Mouse (Mus musculus): ENCODE results near the gene Dnah6. TPM values are rescaled to one million over a fixed set of nuclear protein-coding genes. Genes with fewer than 3 reads are reported as not detected.
A peak's percentile ranks its signal among the peaks of the same experiment; 100 is the strongest.

Gene Dnah6
- polyA plus RNA-seq, 1 experiment from 2014 or later = 0.26 TPM

DNA sequence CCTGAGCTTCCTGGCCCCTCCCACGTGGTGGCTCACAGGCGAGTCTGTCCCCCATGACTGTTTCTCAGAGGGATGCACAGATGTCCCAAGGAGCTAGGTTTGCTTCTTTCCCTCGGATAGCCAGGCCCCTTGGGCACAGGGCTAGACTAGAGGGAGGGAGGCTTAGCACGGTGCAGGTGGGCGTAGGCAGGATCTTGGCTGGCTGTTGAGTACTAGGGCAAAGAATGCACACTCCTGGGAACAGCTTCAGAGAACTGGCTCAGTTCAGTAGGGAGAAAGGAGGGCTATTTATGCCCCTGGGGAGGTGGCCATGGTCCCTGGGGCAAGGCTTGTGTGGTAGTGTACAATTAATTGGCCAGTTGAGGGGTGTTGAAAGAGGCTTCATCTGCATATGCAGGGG, 88.7 kb downstream of the Dnah6 start:
- H3K4me2 ChIP-seq = no peak overlapping the region
- no peaks in the 10 kb centered on the region for H3K4me1 ChIP-seq
- H3K9me3 ChIP-seq = no peaks in the 10 kb centered on the region
- no peaks in the 10 kb centered on the region for H3K27me3 ChIP-seq
- ATAC-seq (ENCODE audit: borderline replicate concordance, extremely low read depth, low FRiP score, low TSS enrichment) = no peak
- WGBS = 40% methylated on average over 5 of the region's 5 CpGs
- no peak overlapping the region for H3K4me3 ChIP-seq
- no peak overlapping the region for H3K9ac ChIP-seq
- H3K36me3 ChIP-seq = no peaks in the 10 kb centered on the region
- H3K27ac ChIP-seq = no peak overlapping the region

DNA sequence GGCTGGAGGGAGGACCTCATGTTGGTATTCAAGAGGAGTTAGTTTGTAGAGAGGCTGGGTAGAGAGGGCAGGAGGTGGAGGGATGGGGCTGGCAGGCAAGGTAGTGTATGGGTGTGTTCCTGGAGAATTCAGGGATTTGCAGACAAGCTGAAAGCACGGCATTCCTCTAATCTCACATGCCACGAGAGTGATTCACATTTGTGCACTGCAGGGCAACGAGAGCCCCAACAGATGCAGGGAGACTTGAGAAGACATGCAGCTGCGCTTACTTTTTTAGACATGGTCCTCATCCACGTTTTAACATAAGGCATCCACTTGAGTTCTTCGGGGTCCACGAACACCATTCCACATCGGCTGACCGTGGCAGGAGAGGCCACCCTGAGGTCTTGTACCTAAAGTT, 93.9 kb downstream of the Dnah6 start:
- no peak for ATAC-seq (ENCODE audit: borderline replicate concordance, extremely low read depth, low FRiP score, low TSS enrichment)
- no peak overlapping the region for H3K9ac ChIP-seq
- H3K27ac ChIP-seq = no peak overlapping the region
- no peak overlapping the region for H3K4me2 ChIP-seq
- 67% methylated on average over 9 of the region's 9 CpGs for WGBS
- H3K36me3 ChIP-seq = no peaks in the 10 kb centered on the region
- H3K27me3 ChIP-seq = no peaks in the 10 kb centered on the region
- H3K9me3 ChIP-seq = no peaks in the 10 kb centered on the region
- no peak overlapping the region for H3K4me3 ChIP-seq
- no peaks in the 10 kb centered on the region for H3K4me1 ChIP-seq

DNA sequence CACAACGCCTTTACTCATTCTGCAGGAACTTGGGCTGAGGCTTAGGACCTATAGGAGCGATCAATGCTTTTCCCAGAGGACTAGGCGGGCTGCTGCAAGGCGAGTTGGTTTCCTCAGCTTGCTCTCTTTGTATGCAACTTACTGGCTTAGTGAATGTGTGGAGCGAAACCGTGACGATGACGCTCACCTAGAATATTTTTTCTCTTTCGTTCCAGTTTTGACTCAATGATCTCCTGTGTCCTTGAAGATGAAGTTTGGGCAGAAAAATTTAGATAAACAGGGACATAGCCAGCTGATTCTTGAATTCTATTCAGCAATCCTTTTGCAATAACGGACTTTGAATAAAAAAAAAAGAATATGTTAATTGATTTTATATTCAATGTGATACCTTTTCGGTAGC, 101.1 kb downstream of the Dnah6 start:
- H3K9ac ChIP-seq = no peak overlapping the region
- ATAC-seq (ENCODE audit: borderline replicate concordance, extremely low read depth, low FRiP score, low TSS enrichment) = no peak
- no peak overlapping the region for H3K27ac ChIP-seq
- H3K9me3 ChIP-seq = no peaks in the 10 kb centered on the region
- no peaks in the 10 kb centered on the region for H3K4me1 ChIP-seq
- WGBS = 86% methylated on average over 11 of the region's 11 CpGs
- no peak overlapping the region for H3K4me3 ChIP-seq
- H3K4me2 ChIP-seq = no peak overlapping the region
- no peaks in the 10 kb centered on the region for H3K27me3 ChIP-seq
- no peaks in the 10 kb centered on the region for H3K36me3 ChIP-seq

DNA sequence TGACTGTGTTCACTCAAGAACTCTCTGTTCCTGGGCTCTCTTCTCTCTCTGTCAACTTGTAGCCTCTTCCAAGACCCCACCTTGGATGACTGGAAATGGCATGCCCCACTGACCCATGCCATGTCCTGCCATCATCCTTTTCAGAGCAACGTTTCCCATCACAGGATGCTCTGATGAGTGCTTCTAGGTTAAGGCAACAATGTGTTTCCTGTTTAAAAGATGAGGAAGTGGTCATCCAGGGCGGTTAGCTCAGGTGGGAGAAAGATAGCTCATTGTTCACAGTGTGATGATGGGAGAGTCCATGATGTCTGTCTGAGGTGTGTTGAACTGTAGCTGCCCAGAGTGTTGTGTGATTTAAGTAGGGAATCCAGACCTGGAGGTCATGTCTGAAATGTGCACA, 107.6 kb downstream of the Dnah6 start:
- Histone ChIP-seq H3K9me3 (no peaks in the 10 kb centered on the region), H3K4me1 (no peaks in the 10 kb centered on the region), H3K36me3 (no peaks in the 10 kb centered on the region), H3K4me2 (no peak overlapping the region), H3K27me3 (no peaks in the 10 kb centered on the region), H3K4me3 (no peak overlapping the region), H3K9ac (no peak overlapping the region), H3K27ac (no peak overlapping the region)
- ATAC-seq (ENCODE audit: borderline replicate concordance, extremely low read depth, low FRiP score, low TSS enrichment) = no peak
- WGBS = 47% methylated on average over 2 of the region's 2 CpGs

DNA sequence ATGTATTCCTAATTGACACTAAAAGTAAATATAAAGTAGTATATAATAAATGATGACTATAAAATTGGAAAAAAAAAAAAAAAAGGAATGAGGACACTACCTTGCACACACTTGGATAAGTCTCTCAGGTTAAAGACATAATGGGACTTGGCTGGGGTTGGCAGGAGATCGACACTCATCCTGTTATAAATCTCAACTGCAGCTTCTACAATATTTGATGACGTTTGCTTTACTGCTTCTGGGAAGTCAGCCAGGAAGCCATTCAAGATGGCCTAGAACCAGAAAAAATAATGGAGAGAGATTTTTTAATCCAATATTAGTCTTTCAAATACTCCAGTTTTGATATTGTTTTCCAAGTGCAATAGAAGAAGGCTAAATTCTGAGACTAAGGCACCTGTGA, 108.1 kb downstream of the Dnah6 start:
- no peak overlapping the region for H3K4me2 ChIP-seq
- no peaks in the 10 kb centered on the region for H3K9me3 ChIP-seq
- H3K4me3 ChIP-seq = no peak overlapping the region
- H3K36me3 ChIP-seq = no peaks in the 10 kb centered on the region
- H3K9ac ChIP-seq = no peak overlapping the region
- no peak overlapping the region for H3K27ac ChIP-seq
- no peaks in the 10 kb centered on the region for H3K4me1 ChIP-seq
- WGBS = 17% methylated on average over 2 of the region's 2 CpGs
- no peaks in the 10 kb centered on the region for H3K27me3 ChIP-seq
- no peak for ATAC-seq (ENCODE audit: borderline replicate concordance, extremely low read depth, low FRiP score, low TSS enrichment)

DNA sequence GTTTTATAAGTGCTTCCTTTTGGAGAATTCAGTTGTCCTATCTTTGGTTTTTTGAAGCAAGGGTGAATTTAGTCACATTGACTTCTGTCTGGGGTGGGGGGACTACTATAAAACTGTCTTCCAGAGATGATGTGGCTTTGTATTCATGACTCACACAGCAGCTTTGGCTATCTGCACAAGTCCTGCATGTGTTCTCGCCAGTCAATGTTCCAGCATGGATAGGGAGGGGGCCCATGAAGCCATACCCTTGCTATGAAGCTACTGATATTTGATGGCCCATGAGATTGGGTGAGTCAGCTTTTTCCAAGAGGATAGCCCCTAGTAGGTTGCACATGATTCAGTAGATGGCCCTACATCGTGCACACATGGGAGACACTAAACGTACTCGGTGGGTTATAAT, 128.3 kb downstream of the Dnah6 start:
- Histone ChIP-seq H3K27me3 (no peaks in the 10 kb centered on the region), H3K4me1 (no peaks in the 10 kb centered on the region), H3K4me3 (no peak overlapping the region), H3K36me3 (no peaks in the 10 kb centered on the region), H3K27ac (no peak overlapping the region), H3K9me3 (no peaks in the 10 kb centered on the region), H3K9ac (no peak overlapping the region), H3K4me2 (no peak overlapping the region)
- 94% methylated on average over 4 of the region's 4 CpGs for WGBS
- ATAC-seq (ENCODE audit: borderline replicate concordance, extremely low read depth, low FRiP score, low TSS enrichment) = no peak

DNA sequence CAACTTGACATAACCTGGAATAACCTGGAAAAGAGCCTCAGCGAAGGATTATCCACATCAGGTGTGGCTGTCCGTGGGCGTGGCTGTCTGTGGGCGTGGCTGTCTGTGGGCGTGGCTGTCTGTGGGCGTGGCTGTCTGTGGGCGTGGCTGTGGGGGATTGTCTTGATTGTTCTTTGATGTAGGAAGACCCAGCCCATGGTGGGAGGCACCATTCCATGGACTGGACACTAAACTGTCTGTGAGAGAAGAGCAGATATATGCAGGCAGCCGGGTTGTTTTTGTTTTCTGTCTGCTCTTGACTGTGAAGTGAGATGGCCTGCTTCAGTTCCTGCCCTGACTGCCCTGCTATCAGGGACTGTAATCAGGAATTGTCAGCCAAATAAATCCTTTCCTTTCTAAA, 130.6 kb downstream of the Dnah6 start:
- H3K27me3 ChIP-seq = no peaks in the 10 kb centered on the region
- ATAC-seq (ENCODE audit: borderline replicate concordance, extremely low read depth, low FRiP score, low TSS enrichment) = no peak; the same call in 1 of the 2 replicates
- no peak overlapping the region for H3K4me3 ChIP-seq
- no peaks in the 10 kb centered on the region for H3K36me3 ChIP-seq
- H3K9ac ChIP-seq = no peak overlapping the region
- H3K4me1 ChIP-seq = no peaks in the 10 kb centered on the region
- no peak overlapping the region for H3K27ac ChIP-seq
- no peak overlapping the region for H3K4me2 ChIP-seq
- no peaks in the 10 kb centered on the region for H3K9me3 ChIP-seq
- WGBS = 67% methylated on average over 8 of the region's 8 CpGs

DNA sequence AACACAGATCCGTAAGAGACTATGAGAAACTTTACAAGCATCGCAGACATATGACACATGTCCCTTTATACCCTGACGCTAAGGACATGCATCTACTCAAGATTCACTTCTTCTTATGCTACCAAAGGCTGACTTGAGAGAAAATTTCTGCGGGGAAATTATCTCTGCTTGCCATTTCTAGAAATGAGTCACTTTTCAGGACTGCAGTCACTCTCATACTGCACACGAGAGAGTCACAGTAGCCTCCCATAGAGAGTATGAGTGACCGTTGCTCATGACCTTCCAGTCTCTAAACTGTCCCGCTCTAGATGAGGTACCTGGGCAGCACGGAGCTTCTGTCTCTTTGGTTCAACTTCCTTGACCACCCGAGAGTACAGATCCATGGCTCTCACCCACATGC, 138.9 kb downstream of the Dnah6 start:
- Histone ChIP-seq H3K4me3 (no peak overlapping the region), H3K9ac (no peak overlapping the region)

DNA sequence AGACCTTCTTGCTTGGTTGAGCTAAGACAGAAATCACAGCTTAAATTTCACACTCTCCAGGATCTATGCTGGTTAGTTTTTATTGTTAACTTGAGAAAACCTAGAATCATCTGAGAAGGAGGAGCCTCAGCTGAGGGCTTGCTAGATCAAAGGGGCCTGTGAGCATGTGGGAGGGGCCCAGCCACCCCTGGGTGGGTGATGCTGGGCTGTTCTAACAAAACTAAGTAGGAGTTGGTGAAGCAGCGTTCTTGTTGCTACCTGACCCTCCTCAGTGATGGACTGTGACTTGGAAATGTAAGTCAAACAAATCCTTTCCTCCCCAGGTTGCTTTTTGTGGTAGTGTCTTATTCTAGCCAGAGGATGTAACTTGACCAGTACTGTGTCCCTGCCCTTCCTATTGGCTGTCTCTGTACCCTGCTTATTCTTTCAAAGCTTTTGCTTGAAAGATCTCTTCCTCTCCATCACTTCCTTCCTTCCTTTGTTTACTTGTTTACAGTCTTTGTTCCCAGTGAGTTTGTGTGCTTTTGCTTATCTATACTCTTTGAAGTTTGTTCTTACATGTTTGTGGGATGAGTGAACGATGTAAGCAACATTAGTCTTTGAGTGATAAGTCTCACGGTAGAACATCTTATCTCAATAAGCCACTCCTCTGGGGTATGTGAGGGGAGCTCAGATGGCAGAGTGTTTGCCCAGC, 149.2 kb downstream of the Dnah6 start:
- H3K4me2 ChIP-seq = no peak overlapping the region
- WGBS = 23% methylated on average over 3 of the region's 3 CpGs
- H3K27me3 ChIP-seq = no peaks in the 10 kb centered on the region

More for the DNA sequence above, 138.9 kb downstream of the Dnah6 start:
- Histone ChIP-seq H3K36me3 (no peaks in the 10 kb centered on the region), H3K27me3 (no peaks in the 10 kb centered on the region), H3K4me2 (no peak overlapping the region), H3K27ac (no peak overlapping the region), H3K4me1 (no peaks in the 10 kb centered on the region), H3K9me3 (no peaks in the 10 kb centered on the region)
- 88% methylated on average over 9 of the region's 9 CpGs for WGBS
- ATAC-seq (ENCODE audit: borderline replicate concordance, extremely low read depth, low FRiP score, low TSS enrichment) = no peak

DNA sequence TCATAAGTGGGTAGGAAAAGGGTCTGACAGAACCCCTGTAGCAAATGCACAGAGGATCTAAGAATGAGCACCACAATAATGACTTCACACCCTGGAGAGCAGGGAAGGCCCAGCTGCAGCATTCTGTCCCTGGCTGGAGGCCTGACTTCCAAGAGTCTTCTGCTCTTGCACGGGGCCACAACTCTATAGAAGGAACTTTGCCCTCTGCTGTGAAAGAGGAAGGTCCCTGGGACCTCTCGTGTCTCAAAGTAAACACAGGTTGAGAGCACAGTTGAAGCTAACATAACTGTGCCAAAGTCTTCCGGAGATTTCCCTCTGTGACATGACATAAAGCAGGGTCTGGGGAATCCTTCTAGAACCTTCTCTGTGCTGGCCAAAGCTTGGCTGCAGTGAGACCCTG, 150.2 kb downstream of the Dnah6 start:
- no peaks in the 10 kb centered on the region for H3K9me3 ChIP-seq
- H3K4me2 ChIP-seq = no peak overlapping the region
- peak overlapping the region; percentile 18 for H3K27ac ChIP-seq
- no peaks in the 10 kb centered on the region for H3K27me3 ChIP-seq
- WGBS = 41% methylated on average over 3 of the region's 3 CpGs
- no peak overlapping the region for H3K9ac ChIP-seq
- ATAC-seq (ENCODE audit: borderline replicate concordance, extremely low read depth, low FRiP score, low TSS enrichment) = no peak
- H3K4me3 ChIP-seq = no peak overlapping the region
- no peaks in the 10 kb centered on the region for H3K36me3 ChIP-seq
- 0 out of 2 replicates have a peak, but pooled peaks cover 4% of the 10 kb centered on the region for H3K4me1 ChIP-seq

More for the DNA sequence above, 149.2 kb downstream of the Dnah6 start:
- Histone ChIP-seq H3K4me1 (0 out of 2 replicates have a peak, but pooled peaks cover 4% of the 10 kb centered on the region), H3K27ac (no peak overlapping the region), H3K4me3 (no peak overlapping the region), H3K9me3 (no peaks in the 10 kb centered on the region), H3K9ac (no peak overlapping the region), H3K36me3 (no peaks in the 10 kb centered on the region)
- ATAC-seq (ENCODE audit: borderline replicate concordance, extremely low read depth, low FRiP score, low TSS enrichment) = no peak

DNA sequence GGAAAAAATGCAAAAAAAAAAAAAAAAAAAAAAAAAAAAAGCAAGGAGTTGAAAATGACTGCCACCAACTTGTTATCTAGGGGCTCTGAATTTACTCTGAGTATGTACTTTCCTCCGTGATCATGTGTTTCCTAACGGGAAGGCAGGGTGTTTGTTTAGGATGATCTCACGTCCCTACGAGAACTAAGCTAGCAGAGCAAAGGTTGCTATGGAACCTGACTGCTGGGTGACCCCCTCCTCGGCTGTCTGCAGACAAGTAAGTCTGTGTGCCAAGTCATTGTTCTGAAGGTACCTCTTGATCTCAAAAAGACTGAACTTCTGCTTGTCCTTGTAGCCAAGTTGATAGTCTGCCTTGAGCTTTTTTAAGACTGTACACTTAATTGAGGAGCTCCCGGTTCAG, 150.8 kb downstream of the Dnah6 start:
- no peaks in the 10 kb centered on the region for H3K27me3 ChIP-seq
- 34% methylated on average over 6 of the region's 6 CpGs for WGBS
- ATAC-seq (ENCODE audit: borderline replicate concordance, extremely low read depth, low FRiP score, low TSS enrichment) = peak; percentile 59; the same call in 1 of the 2 replicates
- no peaks in the 10 kb centered on the region for H3K36me3 ChIP-seq
- 0 out of 2 replicates have a peak, but pooled peaks cover 4% of the 10 kb centered on the region for H3K4me1 ChIP-seq
- H3K9ac ChIP-seq = no peak overlapping the region
- H3K4me3 ChIP-seq = no peak overlapping the region
- H3K4me2 ChIP-seq = no peak overlapping the region
- H3K9me3 ChIP-seq = no peaks in the 10 kb centered on the region
- H3K27ac ChIP-seq = peak overlapping the region; percentile 18

DNA sequence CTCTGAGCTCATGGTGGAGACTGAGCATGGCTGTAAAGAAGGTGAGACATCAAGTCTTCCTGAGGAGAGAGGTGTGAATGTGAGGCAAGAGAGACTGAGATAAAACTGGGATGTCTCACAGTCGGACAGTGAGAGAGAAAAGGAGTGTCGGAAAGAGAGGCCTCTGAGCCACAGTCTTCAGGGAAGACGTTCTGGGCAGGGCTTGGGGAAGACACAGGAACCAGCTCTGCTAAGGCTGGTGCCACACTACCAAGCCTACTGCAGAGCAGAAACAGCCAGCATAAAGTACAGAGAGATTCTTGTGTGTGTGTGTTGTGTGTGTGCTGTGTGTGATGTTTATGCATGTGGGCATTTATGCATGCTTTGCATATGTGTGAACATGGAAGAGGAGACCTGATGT, 156.9 kb downstream of the Dnah6 start:
- no peak for ATAC-seq (ENCODE audit: borderline replicate concordance, extremely low read depth, low FRiP score, low TSS enrichment)
- Histone ChIP-seq H3K27me3 (no peaks in the 10 kb centered on the region), H3K4me3 (no peak overlapping the region), H3K9me3 (no peaks in the 10 kb centered on the region), H3K27ac (no peak overlapping the region), H3K4me1 (no peaks in the 10 kb centered on the region), H3K36me3 (no peaks in the 10 kb centered on the region), H3K4me2 (no peak overlapping the region), H3K9ac (no peak overlapping the region)
- 63% methylated on average over 3 of the region's 3 CpGs for WGBS

All from lung, embryonic 15.5 days (tissue).